Mouse (Mus musculus): ENCODE results near the gene Pacsin1.

The Pacsin1 gene

DNA sequence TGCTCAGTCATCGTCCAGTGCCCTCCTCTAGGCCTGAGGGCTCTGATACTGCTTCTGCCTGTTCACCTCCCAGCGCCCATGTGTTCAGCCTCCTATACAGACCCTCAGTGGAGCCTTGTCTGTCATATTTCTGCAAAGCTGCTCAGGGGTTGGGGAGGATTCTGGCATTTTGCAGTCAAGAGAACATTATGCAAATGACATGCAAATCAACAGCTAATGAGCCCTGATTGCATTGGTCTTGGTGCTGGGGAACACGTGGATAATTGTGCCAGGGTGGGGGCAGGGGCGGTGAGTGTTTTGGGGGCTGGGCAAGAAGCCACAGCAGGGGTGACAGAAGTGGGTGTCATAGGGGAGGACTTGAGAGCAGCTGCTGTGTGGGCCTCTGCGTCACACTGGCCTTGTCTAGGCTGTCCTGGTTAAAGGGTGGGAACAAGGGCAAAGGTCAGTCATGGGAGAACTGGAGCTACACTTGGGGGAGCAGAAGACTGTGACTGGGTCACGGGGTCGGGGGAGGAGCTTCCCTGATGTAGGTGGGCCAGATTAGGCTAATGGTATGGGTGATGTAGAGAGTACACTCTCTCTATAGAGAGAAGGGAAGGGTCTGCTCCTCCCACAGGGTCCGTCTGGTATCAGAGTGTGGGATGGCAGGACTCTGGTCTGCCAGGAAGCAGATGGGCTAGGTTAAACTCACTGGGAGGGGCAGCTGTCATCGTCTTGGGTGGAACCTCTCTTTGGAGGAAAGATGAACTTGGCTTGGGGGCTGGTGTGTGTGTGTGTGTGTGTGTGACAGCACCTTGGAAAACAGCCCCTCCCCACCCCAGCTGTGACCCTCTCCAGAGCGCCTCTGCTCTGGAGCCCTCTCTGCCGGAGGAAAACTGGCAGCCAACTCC is 23.9 kb downstream of the Pacsin1 start:
- DNase-seq = peak in 1 of 2 experiments; percentile 5

DNA sequence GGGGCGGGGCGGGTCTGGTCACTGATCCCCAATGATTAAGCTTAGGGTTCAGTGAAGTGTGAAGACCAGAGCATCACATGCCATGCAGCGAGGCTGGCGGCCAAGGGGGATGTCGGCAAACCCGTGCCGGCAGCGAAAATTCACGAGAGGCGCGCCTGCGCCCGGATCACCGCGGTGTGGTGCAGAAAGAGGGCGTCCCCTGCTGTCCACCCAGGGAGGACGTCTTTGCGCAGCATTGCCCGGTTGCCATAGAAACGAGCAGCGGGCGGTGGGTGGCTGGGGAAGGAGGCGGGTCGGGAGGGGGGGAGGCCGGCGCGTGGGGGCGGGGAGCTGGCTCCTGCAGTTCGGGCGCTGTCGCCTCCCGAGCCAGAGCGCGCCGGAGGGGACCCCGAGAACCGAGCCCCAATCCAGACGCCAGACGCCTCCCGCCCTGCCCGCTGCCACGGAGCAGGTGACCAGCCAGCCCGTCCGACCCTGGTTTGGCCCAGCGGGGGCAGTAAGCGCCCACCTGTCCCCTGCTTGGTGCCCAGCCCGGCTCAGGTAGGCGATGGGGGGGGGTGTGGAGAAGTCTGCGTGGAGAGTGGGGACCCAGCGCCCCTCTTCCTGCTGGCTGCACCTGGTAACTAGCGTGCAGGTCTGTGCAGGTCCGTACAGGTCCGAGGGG is 29.7 kb downstream of the Pacsin1 start:
- DNase-seq = peak in 1 of 2 experiments; percentile 24

DNA sequence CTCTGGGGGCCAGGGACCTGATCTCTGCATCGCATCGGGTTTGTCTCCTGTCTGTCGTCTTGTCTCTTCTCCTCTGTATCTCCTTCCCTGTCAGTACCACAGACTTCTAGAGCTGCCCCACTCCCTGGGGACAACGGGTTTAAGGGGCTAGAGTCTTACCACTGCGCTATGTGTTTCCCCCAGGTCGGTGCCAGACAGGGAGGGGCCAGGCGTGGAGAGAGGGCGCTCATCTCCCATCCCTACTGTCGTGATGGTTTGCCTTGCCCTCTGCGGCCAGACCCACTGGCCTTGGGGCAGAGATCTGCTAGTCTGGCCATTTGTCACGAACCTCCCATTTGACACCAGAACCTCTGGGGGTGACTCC is 30.2 kb downstream of the Pacsin1 start:
- DNase-seq = no peak

DNA sequence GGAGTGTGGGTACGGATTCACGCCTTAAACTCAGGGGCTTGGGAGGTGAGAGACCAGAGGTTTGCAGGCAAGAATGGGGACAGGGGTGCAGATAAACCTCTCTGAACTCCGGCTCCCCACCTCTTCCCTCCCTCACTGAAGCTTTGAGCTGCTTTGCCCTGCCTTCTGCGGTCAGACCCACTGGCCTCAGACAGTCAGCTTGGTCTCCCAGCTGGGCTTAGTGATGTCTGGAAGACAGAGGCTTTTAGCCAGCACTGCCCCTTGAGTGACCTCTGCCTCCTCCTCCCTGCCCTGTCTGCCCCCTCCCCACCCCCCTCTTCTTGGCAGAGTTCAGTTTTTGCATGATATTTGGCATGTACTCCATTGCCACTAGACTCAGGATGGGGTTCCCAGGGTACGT is 31.1 kb downstream of the Pacsin1 start:
- DNase-seq = no peak

DNA sequence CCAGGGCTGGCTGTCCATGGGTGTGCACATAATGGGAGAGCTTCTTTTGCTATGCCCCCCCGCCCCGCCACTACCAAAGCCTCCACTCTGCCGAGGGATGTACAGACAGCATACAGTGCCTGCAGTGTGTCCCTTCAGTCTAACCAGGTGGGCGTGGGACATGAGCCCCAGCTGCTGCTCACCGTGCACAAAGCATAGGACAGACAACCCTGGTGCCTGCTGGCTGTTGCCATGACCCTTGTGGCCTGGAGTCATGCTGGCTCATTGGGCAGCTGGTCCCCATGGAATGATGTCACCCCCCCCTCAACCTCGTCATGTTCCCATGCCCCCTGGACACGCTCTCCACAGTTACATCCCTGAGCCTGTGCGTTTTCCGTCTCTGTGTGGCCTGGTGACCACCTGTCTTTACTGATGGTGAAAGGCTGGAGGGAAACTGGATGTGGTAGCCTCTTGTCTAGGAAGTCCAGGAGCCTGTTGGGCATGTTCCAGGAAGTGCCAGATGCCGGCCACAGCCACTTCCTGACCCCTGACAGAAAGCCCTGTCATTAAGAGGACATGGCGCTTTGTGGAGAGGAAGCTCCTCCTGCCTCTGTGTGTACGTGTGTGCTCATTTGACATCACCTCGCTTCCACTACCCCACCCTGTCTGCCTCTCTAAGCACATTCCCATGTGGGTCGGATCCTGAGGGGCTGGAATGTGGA is 35.8 kb downstream of the Pacsin1 start:
- DNase-seq = no peak

DNA sequence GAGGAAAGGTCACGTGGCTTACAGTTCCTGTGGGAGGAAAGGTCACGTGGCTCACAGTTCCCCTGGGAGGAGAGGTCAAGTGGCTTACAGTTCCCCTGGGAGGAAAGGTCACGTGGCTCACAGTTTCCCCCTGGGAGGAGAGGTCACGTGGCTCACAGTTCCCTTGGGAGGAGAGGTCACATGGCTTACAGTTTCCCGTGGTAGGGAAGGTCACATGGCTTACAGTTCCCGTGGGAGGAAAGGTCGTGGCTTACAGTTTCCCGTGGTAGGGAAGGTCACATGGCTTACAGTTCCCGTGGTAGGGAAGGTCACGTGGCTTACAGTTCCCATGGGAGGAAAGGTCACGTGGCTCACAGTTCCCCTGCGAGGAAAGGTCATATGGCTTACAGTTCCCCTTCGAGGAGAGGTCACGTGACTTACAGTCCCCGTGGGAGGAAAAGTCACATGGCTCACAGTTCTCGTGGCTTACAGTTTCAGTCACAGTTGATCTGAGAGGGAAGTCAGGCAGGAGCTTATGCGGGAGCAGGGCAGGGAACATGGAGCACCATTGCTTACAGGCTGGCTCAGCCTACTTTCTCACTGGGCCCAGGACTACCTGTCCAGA is 44.4 kb downstream of the Pacsin1 start:
- no peak for DNase-seq

DNA sequence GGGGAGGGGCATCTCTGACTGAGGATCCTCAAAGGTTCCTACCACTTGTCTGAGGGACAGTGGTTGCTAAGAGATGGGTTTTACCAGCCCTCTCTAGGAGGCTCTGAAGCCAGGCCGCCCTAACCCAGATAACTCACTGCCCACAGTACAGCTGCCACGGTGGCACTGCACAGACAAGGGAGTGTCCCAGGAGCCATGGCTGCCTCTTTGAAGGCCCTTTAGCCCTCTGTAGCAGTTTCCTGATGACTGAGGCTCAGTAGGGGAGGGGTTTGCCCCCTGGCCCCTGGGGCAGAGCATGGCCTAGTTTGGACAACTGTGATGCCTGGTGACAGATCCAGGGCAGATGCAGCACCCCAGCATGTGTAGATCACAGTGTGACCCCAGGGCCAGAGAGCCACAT is 45.5 kb downstream of the Pacsin1 start:
- no peak for DNase-seq

DNA sequence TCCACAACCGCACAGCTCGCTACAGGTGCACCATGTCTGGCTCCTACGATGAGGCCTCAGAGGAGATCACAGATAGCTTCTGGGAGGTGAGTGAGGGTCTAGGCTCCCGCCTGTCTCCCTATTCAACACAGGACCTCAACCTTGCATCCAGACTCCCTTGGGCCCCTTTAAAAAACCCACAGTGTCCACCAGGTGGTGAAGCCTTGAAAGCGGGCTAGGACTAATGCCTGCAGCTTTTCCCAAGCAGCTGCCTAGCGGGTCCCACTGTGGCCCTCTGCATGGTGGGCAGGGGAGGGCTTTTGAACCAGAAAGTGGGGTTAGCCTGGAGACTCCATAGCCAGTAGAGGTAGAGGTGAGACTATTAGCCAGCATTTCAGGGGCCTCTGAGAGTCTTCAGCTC is 46.5 kb downstream of the Pacsin1 start:
- no peak for DNase-seq

DNA sequence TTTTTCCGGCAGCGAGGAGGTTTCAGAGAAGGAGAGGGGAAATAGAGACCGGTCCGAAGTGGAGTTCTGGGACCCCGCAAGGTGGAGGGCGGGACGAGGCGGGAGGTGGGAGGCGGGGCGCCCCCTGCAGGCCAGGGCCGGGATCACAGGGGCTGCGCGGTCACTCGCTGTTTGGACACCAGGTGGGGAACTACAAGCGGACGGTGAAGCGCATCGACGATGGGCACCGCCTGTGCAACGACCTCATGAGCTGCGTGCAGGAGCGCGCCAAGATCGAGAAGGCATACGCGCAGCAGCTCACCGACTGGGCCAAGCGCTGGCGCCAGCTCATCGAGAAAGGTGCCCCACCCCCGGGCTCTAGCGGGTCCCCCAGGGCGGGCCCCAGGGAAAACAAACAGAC is 47.2 kb downstream of the Pacsin1 start:
- DNase-seq = peak in 1 of 2 experiments; percentile 23

DNA sequence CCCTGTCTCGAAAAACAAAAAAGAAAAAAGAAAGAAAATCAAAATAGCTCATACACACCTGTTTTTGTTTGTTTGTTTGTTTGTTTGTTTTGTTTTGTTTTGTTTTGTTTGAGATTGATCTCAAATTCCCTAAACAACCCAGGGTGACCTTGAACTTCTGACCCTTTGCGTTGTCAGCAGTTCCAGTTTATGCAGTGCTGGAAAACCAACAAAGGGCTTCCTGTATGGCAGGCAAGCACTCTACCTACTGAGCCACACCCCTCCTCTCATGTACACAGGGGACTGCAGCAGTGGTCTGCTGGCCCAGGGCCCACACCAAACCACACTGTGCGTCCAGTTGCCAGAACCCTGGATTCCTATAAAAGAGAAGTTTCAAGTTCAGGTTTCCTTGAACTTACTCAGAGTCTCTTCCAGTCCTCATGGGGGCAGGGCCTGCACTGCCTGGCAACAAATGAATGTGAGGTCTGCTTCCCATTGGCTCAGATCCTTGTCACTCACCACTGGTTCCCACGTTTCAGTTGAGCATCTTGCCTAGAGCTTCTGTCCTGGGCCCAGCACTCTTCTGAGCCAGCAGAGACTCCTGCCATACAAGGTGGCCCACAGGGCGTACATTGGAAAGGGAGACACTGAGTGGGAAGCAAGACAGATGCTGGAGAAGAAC is 48.8 kb downstream of the Pacsin1 start:
- DNase-seq = no peak

DNA sequence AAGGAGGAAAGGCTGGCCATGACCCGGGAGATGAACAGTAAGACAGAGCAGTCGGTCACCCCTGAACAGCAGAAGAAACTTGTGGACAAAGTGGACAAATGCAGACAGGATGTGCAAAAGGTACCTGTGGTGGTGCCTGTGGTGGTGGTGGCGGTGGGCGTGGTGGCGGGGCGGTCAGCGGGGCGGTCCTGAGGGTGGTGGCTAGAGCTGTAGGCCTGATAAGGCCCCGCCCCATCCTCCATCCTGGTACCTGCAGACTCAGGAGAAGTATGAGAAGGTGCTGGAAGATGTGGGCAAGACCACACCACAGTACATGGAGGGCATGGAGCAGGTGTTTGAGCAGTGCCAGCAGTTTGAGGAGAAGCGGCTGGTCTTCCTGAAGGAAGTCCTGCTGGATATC is 50.4 kb downstream of the Pacsin1 start:
- DNase-seq = no peak

DNA sequence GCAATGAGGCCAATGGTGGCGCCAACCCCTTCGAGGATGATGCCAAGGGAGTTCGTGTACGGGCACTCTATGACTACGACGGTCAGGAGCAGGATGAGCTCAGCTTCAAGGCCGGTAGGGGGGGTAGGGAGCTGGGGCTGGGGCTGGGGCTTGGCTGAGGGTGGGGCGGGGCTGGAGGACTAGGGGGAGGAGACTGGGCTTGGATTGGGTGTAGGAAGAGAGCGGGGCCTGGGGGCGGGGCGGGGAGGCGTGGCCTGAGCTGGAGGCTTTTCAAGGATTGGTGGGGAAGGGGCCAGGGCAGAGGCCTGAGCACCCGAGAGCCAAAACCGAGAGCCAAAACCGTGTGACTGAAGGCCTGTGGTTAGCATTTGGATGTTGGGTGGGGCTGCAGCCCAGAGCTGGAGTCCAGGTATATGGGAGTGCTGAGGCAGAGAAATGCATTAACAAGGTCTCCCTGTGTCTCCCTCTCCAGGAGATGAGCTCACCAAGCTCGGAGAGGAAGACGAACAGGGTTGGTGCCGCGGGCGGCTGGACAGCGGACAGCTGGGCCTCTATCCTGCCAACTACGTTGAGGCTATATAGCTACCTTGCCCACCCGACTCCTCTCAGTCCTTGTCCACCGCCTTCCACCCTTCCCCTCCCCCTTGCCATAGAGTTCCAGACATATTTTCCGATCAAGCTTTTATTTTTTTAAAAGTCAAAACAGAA is 52.8 kb downstream of the Pacsin1 start:
- DNase-seq = peak; percentile 32 to 34

DNA sequence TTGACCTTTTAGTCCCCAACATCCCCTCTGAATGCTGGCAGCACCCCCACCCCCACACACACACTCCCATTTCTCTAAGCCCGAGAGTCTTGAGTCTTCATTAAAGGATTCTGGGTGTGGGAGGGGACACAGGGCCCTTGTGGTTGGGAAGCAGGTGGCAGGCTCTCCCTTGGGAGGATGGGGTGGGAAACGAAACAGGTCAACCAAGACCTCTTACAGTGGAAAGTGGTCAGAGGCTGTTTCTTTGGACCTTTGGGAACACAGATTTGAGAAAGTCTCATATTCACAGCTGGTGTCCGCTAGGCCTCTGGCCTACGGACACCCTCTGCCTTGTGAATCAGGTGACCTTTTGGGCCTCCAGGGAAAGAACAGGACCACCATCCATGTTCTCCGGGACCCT is 54.3 kb downstream of the Pacsin1 start:
- no peak for DNase-seq

DNA sequence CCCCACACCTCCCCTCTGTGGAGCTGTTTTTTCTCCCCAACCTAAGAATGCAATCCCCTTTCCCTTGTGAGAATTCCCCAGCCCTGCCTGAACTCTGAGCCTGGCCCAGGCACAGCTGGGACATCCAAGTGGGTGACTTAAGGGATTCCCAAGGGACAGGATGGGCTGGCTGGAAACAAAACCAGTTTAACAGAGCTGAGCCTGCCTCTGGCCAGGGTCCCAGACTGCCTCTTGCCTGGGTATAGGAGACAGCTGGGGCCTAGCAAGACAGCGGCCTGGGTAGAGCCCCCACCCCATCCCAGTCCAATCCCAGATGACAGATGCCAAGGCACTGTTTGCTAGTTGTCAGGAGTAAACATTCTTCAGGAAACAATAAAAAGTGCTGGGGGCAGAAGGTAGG is 57.5 kb downstream of the Pacsin1 start:
- no peak for DNase-seq

DNA sequence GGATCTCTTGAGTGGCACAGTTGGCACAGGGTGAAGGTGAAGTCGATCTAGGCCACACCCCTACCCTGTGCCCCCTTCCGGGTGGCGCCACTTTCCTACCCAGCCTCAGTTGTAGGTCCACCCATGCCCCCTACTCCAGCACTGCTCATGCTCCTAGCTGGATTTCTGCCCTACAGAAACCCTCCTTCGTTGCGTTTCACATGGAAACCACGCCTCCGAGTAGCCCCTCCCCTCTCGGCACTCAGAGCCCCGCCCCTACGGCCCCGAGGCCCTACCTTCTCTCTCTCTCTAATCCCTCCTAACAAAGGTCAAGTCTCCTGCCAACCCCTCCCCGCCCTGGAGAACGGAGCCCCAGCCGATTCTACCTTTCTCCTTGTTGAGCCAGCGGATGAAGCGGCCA is 61.5 kb downstream of the Pacsin1 start:
- peak; percentile 49 to 67 for DNase-seq

DNA sequence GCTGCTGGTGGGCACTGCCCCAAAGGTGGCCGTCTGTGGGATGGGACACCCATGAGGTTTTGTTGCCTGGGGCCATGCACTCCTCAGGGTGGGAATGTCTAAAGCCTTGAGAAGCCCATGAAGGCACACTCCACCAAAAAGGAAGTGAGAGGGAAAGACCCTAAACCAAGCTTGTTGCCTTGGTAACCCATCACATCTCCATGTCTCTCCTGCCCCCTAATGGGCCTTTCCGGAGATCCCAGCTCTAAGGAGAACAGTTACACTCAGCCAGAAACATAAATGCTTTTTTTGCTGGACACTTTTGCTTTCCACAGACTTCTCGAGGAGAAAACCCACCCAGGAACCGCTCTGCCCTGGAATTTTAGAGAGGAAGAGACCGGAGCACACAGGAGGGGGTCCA is 62.9 kb downstream of the Pacsin1 start:
- no peak for DNase-seq

DNA sequence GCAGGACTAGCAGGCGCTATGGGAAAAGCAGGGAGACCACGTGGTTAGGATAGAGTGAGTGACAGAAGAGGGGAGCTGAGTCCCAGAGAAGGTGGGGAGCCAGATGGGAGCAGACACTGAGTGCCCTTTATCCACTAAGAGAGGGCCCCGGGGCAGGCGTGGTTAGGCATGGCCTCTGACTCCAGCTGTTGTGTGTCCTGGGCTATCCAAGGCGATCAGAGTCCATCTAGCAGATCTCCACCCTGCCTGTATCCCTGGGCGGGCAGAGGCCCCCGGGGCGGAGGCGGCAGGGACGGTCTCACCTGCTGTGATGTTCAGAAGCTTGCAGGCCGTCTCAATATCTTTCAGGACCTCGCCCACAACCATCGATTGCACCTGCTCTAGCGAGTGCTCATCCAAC is 64.4 kb downstream of the Pacsin1 start:
- DNase-seq = no peak

DNA sequence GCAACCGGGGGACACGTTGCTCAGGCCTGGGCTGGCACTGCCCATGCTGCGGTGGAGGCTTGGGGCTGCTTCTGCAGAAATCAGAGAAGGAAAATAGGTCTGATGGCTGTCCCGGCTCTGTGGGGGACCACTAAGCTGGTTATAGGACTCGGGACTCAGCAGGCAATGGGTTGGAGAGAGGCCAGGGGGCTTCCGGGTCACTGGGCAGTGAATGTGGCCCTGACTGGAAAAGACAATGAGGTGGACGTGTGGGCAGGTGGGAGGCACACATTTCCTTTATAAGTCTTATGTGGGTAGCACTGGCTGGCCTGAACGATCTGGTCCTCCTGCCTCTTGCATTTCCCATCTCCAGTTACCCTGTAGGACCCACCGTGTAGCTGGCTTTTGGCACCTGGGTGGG is 65.0 kb downstream of the Pacsin1 start:
- DNase-seq = no peak

DNA sequence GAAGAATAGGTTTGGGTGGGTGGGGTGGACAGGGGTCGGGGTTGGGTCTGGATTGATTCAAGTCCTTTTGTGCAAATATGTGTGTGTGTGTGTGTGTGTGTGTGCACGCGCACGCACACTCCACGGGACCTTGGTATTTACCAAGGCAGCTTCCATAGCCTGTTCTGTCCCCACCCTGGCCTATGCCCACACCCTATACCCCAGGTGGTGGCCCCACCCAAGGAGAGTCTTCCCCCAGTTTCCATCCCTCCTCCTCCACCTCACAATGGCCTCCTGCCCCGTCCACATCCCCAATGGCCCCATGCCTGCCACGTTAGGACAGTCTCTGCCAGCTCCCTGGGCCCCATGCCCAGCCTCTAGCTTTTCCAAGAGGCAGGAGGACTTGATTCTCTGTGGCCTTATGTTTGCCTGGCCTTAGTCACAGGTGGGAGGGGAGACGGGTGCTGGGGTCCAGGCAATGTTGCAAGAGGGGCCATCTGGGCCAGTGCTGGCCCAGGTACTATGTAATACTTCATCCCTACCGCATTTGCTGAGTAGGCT is 65.9 kb downstream of the Pacsin1 start:
- DNase-seq = no peak

DNA sequence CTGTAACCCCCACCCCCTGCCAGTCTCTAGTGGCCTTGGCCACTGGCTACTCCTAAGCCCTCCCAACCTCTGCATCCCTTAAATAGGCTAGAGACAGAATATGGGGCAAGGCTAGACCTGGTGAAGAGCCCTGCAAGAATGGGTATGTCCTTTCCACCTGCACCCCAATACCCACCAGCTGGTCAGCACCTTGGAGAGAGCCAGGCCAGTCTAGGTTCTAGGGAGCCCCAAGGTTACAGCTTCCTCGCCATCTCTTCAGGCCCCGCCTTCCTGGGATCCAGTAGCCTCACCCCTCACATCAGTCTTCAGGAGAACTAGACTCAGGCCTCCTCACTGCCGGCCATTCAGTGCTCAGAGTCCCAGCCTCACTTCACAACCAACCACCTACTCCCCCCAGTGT is 69.0 kb downstream of the Pacsin1 start:
- no peak for DNase-seq

DNA sequence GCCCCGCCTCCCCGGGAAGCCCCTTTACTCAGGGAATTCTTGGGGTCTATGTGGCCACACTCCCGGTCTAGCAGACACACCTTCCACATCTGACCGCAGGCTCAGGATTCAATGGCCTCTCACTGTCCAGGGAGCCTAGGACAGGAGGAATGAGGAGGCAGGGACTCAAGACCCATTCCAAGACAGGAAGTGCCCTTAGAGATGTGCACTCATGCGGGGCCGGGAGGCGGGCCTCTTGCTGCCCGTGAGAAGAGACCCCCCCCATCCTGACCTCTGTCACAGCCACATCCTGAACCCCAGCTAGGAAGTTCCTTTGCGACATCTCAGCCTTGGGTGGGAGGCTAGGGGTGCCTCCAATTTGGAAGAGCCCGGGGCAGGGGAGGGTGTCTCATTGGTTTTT is 69.7 kb downstream of the Pacsin1 start:
- DNase-seq = no peak

DNA sequence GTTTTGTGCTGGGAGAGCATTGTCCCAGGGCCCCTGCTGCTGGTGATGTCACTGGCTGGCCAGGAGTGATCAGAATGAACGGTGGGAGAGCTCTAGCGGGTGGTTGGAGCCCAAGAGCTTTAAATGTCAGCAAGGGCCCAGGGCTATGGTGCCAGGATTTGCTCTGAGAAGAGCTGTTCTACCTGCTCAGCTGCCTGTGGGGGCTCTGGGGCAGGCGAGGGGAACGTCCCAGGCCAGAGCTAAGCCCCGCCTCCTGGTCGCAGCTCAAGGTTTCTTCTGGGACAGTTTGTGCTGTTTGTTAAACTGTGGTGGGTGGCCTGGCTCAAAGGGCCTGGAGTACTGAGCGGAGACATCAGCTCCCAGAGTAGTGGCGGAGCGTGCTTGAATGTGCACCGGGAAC is 70.1 kb downstream of the Pacsin1 start:
- no peak for DNase-seq

Data from kidney, adult 8-10 months (tissue).